Mouse (Mus musculus) naive thymus-derived CD4-positive, alpha-beta T cell, adult 2 months (primary cell): Measurements from ENCODE around the gene Soga1.

Experiments used
- DNase-seq: peaks from one replicate; pipeline ENCODE4 v3.0.0-alpha.2; 2011; ENCODE audit warnings: low read depth

The Soga1 gene

DNA sequence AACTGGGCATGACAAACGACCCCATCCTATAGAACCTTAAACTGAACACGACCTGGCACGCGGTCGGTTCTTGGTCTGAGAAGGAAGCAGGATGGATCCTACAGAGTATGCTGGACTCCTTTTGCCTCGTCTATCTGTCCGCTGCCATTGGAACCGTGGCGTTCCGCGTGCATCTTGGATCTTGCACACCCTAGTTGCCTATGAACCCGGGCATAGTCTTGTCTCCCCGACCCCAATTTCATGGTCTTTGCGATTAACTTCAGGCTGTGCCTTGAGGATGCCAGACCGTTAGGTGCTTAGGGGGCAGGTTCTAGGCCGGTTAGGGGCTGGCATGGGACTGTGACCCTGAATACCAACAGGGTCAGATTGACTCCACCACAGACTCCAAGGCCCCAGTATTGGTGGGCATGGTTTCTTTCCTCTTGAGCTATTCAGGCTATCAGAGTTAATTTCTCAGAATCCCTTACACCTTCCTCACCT lies 687 bp upstream of the Soga1 start:
- no peak for DNase-seq

DNA sequence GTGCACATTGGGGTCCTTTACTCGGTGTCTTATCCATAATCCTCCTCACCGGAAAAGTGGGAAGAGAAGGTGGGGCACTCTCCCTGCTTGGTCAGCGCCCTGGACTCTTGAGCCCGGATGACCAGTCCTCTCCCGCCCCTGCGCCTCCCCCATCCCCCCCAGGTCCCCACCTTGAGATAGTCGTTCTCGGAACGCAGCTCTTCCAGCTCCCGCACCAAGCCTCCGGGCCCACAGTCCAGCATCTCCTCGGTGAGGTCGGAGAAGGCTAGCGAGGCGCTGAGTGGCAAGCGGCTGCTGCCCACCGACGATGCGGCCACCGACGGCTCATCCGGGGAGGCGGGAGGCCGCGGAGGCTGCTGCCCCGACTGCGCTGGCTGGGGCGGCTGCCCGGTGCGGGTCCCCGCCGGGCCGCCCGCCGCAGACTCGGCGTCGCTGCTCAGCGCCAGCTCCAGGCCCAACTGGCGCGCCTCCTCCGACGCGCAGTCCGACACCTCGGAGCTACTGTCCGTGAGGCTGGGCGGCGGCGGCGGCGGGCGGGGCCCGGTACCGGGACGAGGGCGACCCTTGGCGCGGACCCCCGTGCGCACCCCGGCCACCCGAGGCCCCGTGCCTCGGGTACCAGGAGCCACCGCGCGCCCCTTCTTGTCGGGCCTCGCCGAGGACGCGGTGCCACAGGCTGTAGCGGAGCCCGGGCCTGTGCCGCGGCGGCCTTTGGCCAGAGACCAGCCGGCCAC lies 828 bp downstream of the Soga1 start:
- no peak for DNase-seq

DNA sequence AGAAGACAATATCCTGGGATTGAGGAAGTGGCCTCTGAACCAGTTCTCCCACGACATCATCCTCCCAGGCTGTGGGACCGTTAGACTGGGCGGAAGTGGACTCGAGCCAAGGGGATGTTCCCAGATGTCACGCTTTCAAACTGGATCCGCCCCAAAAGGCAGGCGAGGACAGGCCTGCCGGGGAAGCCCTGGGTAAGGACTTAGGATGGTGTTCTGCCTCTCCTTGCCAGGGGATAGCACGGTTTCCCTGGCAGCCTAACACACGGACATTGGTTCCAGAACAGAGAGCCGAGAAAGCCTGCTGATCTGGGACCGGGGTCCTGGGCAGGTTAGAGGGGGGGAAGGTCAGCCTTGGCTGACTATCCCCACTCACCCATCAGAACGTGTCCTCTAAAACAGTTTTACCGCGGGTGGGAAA lies 1.4 kb downstream of the Soga1 start:
- DNase-seq: no peak

DNA sequence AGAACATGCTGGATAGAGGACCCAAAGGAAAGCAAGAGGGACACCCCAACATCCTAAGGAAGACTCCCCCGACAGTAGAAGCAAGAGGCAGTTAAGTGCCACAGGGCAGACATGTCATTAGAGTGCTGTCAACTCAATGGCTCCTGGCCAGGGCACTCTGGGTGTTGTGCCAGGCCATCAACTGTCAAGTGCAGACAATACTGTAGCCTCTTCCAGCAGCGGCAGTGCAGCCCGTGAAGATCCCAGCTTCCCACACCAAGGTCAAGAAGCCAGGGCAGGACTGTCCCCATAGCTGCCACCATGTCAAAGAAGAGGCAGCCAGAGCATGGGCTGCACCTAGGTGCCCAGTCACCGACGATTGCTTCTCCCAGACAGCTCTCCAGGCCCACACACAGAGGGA lies 1.9 kb downstream of the Soga1 start:
- no peak for DNase-seq

DNA sequence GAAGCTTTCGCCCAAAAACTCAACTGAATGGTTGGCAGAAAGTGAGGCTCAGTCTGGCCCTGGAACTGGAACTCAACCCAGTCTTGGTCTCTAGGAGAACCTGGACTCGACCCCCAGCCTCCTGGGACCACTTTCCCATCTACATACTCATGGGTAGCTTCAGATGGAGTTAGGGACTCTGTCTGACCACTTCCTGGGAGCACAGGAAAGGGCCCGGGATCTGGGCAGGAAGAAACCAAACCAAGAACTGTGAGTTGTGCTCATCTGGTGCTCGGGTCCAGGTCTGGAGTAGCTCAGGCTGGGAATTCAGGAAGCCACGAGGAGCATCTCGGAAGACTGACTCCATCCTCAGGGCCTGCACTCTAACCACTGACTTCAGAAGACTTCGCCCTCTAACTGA lies 2.5 kb downstream of the Soga1 start:
- no peak for DNase-seq

DNA sequence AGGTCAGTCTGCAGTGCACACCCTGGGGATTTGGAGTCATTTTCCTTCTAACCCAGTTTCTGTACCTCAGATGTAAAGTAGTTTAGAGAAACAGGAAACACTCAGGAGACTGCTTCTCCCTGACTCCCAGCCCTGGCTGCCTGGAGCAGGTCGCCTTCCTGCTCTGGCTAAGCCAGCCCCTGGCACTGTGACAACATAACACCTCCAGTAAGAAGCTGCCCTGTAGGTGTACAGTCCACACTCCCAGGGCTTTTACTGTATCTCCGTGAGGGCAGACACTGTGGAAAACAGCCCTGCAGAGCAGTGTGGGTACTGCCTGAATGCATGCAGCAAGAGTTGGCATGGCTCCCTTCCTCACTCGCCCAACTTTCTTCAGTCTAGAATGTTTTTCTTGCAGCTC lies 3.4 kb downstream of the Soga1 start:
- DNase-seq: no peak

DNA sequence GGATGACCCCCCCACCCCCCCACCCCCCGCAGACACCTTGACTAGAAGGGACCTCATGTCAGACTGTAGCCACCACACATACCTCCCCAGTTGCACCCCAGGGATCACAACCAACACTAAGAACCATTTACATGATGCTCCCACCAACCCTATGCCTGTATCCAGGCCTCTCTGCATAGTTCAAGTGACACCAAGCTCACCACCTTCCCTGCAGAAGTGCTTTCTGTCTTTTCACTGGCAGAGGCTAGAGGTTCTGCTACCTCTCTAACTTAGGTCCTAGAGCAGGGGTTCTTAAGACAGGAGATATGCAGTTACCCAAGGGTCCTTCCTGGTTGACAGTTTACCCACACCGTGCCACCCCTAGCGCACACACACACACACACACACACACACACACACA lies 3.8 kb downstream of the Soga1 start:
- no peak for DNase-seq

DNA sequence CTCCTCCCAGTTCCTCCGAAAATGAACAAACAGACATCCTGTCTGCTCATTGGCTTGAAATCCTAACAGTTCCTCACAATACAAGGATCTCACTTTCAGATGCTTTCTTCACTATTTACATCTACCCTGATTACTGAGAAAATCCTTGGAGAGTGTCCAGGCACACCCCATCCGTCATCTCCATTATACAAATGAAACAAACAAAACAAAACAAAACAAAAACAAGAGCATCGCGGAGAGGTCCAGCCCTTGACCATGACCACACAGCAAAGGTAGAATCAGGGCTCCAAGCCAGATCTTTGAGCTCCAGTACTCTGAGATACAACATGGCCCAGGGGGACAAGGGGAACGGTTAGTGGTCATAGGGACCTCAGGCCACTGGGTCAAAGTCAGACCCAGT lies 4.3 kb downstream of the Soga1 start:
- no peak for DNase-seq

DNA sequence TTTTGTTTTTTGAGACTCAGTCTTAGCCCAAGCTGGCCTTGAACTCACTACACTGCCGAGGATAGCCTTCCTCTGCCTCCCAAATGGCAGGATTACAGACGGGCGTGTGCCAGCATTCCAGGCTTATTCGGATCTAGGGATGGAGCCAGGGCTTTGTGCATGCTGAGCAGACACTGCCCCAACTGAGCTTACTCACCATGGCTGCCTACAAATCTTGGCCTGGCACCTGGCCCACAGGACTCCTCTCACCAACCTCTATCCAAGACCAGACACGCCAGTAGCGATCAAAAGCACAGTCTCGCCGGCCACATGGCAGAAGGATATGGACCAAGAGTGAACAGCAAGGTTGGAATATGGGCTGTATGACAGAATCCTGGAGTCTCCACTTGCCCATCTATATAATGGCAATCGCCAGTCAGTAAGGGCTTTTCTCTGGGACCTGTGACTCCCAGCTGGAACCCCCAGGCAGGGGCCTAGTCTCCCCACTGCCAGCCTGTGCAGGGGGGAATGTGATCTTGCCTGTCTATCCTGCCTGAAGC lies 4.8 kb downstream of the Soga1 start:
- DNase-seq: no peak

DNA sequence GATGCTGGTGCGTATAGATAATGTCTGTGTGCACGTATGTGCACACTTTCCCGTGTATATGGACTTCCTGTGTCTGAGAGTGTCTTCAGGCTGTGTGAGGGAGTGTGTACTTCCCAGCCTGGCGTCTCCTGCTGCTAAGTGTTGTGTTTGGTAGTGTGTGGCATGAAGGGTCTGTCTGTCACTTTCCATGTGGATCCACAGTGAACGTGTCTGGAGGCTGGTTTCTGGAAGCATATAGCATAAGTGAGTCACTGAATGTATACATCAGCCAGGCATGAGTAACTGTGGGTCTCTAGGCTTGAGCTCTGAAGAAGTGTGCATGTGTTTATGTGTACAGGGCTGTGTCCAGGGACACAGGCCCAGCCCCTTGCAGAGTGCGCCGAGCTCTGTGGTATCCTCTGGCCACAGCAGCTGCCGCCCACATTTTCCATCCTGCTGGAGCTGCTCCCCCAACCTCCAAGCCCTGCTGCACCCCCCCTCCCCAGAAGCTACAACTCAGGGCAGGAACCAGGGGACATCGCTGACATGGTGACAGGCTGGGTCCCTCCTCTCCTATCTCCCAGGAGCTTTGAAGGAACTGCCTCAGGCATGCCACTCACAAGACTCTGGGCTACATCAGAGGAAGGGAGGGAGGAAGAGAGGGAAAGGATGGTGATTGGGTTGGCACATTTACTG lies 5.5 kb downstream of the Soga1 start:
- no peak for DNase-seq

DNA sequence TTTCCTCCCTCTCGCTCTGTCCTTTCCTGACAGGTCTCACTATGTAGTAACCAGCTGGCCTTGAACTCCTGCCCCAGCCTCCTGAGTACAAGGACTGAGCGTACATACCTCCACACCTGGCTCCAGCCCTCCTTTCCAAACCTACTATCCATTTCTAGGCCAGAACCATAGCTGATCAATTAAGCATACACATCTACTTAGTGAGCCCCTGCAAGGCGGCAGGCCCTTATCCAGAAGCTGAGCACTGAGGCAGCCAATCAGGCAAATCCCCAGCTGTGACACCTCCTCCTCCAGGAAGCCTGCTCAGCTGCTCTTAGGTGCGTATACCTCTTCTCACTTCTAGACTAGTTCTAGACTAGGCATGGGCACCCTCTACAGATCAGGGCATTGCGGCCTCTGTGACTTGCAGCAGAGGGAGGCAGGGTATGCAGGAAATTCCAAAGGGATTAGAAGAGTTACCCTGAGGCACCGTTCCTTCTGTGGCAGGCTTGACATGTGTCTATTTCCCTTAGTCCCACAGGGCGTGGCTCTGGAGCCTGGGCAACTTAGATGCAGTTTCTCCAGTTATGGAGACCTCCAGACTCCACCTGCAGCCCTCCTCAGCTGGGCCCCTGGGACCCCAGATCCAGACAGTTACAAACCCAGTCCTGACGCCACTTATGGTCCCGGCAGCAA lies 6.6 kb downstream of the Soga1 start:
- no peak for DNase-seq

DNA sequence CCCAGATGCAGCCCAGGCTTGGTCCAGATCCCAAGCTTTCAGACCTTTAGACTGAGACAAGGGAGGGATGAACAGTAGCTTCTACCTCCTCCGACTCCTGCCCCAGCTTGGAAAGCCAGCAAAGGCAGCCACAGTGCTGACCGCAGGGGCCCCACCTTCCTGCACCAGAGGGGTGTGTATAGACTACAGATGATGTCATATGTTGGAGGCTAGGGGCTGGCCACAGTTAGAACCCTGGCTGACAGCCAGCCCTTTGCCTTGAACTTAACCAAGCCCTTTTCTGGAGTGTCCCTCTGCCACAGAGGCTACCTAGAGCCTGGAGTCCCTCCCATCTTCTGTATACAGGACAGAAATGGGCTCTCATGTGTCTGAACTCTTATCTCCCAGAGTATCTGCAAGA lies 7.5 kb downstream of the Soga1 start:
- no peak for DNase-seq

DNA sequence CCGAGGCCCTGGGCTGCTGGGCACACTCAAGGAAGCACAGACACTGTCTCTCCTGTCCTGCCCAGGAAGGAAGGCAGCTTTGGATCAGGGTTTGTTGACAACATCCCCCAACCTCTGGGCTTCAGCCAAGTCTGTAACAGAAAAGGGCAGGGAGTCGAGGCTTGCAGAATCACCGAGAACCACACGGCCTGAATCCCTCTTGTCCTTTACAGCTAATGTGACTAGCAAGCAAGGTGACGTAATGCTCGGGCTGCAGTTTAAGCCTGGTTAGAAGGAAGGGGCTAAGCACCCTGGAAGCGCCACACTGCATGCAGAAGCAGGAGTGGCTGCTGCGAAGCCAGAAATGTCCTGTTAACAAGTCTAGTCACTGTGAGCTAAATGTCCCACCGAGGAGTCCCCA lies 8.7 kb downstream of the Soga1 start:
- no peak for DNase-seq

DNA sequence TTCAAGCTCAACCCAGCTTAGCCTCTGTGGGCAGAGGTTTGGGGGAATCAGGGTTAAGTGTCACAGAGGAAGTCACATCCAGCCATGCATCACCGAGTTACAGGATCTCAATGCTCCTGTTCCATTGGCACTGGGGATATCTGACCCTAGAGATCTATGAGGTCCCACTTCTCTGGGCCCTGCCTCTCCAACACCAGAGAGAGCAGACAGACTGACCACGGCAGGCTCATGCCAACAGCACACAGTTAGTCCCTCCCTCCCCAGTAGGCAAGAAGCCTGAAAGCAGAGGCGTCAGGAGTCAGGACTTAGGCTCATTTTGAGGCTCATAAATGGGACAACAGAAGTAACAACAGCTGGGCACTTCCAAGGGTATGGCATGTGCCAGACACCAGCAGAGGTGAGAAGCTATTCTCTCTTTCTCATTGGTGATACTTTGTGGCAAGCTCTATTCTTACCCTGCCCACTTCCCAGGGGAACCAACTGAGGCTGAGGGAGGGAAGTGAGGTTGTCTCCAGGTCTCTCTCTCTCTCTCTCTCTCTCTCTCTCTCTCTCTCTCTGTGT lies 9.2 kb downstream of the Soga1 start:
- DNase-seq: no peak

DNA sequence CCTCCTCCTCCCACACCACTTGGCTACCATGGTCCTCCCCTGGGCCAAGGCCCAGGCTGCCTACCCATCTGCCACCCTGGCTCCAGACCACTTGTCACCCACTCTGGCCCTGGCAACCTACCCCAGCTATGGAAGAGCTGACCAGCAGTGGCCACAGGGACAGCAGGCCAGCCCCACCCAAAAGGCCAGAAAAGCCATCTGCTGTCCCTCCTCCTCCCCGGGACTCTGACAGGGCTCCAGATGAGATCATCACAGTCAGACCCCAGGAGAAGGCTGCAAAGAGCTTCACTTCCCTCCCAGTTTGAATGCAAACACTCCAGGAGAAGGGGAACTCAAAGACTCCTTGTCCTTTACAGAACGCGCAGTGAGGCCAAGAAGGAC lies 9.7 kb downstream of the Soga1 start:
- DNase-seq: no peak

DNA sequence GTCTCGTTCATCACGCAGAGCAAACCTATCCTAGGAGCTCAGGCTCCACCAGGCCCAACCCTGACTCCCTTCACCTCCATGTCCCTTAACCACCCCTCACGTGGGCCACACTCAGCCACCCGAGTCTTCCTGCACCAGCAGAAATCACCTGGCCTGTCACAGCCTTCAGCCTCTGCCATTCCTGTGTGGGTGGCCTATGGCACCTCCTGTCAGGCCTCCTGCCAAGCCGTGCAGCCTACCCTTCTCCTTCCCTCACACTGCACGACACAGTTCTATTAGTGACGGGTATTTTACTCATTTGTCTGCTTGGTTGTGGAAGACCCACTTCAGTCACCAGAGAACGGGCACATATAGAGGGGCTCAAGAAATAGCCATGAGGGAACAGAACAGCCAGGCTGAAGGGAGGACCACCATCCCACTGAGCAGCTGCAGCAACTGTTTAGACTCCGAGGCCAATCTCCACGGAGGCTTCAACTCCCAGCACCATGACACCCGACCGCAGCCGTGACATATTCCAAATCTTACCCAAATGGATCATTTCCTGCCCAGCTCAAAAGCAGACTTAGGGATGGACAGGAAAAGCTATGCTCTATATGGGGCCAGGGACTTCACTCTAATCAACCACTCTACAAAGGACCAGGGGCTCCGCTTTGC lies 10.2 kb downstream of the Soga1 start:
- DNase-seq: no peak

DNA sequence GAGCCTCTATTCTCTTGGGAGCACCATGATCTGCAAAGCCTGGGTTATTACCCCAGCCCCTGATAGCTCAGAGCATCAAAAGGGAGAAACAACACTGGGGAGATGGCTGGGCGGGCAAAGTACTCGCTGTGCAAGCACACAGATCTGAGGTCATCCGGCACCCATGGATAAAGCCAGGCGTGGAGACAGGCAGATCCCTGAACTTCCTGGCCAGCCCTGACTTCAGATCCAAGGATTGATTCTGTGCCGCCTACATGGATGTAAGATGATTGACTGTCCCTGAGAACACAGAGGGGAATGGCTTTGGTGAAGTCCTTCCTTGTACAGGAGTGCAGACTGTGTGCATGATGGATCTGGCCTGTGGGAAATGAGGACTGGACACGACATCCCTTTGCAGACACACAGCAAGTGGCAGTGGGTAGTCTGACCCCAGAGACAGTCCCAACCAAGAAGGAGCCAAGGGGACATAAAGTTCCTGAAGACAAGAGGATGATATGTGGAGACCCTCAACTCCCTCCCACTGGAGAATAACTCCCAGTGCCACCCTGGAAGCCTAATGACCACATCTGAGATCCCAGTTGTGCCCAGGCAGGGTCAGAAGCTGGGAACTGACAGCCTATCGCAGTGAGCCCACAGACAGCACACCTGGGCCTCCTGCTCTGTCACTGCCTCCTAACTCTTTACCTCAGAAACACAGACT lies 12.2 kb downstream of the Soga1 start:
- no peak for DNase-seq

DNA sequence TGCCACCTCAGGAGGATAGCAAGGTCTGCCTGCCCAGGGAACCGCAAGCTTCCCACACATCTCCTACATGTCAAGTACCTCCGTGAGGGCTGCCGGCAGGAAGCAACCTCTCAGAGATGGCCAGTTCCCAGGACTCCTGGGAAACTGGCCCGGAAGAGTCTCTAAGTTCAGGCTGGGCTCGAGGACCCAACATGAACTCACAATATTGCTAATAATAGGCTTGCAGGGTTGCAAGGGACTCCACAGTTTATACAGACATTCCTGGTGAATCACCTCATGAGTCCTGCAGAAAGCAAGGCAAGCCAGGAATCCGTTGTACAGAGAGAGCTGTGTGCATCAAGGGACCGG lies 13.2 kb downstream of the Soga1 start:
- DNase-seq: no peak

DNA sequence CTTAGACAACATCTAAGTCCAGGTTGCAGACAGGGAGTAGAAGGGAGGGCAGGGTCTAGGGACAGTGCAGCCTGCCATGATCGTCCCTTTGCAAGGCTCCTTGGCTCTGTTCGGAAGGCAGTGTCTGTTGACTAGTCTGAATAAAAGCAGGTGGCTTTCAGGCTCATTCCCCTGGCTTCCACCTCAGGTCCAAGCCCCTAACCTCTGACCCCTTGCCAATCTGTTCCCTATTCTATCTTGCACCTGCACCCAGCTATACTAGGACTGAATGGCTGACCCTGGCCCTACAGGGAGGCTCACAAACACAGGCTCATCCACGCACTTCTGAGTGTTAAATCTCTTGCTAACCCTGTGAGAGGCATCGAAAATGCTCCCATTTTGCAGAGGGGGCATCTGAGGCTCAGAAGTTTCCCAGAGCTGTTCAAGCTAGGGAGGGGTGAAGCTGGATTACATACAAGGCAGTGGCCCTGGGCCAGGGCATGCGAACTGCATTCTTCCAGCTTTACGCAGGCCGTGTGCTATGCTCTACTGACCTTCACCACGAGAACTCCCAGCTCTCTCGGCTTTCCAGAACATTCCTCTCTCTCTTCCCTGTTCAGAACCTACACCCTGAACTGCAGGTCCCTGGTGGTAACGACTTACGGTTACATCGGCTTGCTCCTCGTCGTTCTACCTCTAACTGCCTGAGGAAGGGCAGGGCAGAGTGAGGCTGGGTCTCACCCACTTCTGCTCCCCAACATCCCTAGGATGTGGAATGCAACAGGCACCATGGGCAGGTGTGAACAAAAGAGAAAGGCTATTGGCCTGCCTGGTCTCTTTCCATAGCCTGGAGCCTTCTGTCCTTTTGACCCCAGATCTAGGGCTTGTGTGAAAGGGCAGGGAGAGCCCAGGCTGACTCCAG lies 13.8 kb downstream of the Soga1 start:
- no peak for DNase-seq

DNA sequence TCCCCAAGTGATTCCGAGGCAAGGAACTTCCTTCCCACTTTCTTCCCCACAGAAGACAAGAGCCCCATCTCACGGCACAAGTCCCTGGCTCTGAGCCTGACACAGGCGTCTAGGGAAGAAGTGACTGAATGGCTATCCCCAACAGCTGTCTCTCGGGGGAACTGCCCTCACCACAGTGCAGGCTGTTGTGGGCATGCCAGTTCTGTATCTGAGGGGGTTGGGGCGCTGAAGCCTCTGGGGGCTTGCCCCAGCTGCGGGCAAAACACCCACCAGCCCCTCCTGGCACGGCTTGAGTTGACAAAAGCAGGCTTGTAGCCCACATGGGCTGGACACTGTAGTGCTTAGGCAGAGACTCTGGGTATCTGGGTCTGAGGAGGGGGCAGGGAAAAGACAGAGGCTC lies 14.9 kb downstream of the Soga1 start:
- DNase-seq: no peak

DNA sequence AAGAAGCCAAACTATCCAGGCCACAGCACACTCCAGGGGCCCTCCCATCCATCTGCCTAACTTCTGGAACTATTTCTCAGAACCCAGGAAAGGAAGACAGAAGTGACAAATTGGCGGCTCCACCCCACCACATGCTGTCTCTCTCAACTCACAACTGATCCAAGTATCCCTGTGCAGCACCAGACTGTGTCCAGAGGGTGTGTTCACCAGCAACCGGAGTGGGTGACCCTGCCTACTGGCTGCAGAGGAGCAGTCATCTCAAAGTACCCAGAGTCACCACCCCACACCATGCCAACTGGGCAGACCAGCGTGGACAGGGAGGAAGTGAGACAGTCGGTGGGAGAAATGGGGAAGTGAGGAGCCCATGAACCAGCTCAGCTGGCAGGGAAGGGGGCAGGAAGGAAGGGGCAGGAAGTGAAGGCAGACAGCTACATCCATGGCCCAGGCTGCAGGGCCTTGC lies 15.8 kb downstream of the Soga1 start:
- DNase-seq: no peak
